Mouse (Mus musculus): ENCODE results near the gene Tsc22d2. TPM values are rescaled to one million over a fixed set of nuclear protein-coding genes. Genes with fewer than 3 reads are reported as not detected.

Gene Tsc22d2
- polyA plus RNA-seq, 1 experiment: 15.5 TPM

DNA sequence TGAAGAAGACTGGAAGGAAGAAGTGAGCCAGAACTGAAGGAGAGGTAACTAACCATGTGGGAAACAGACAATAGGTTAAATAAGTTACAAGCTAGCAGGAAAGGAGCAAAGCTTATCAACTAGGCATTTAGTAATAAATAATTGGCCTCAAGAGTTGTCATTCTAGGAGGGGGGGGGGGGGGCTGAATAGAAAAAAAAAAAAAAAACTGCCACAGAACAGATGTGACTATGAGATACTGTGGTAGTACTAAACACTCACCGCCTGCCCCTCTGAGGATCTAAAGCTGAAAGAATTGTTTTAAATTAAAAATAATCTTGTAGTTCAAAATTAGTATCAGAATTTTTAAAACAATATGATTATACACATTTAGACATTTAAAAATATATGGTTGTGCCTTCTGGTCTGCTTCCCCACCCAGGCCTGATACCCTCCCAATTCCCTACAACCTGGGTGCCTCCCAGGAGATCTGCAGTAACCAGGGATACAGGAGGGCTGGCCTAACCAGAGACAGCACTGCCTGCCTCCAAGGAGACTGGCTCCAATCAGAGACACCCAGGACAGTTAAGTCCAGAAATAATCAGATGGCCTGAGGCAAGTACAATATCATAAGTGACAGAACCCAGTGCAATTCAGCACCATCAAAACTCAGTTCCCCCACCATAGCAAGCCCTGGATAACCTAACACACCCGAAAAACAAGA, 64.4 kb downstream of the Tsc22d2 start:
- no peak for DNase-seq
- WGBS: 85% methylated on average over 2 of the region's 2 CpGs
- no peak for TF ChIP-seq CTCF (IDR thresholded peaks at IDR 0.05; ENCODE audit: insufficient read depth, low read length)
- TF ChIP-seq POLR2A (IDR thresholded peaks at IDR 0.05; ENCODE audit: borderline replicate concordance, extremely low read depth, low read depth, low read length): no peak
- H3K4me1 ChIP-seq (ENCODE audit: control insufficient read depth, insufficient read depth, low read length): no peaks in the 10 kb centered on the region
- no peak overlapping the region for H3K4me3 ChIP-seq (replicated peaks; ENCODE audit: extremely low read depth, low read depth, low read length)

GRCm38 (mm10) chr3:58485883-58486282, 71.4 kb downstream of the Tsc22d2 start:
- Histone ChIP-seq H3K4me3 (replicated peaks; ENCODE audit: extremely low read depth, low read depth, low read length) (no peak overlapping the region), H3K4me1 (ENCODE audit: control insufficient read depth, insufficient read depth, low read length) (no peaks in the 10 kb centered on the region)
- TF ChIP-seq CTCF (IDR thresholded peaks at IDR 0.05; ENCODE audit: insufficient read depth, low read length): peak; percentile 49; the same call in 1 of the 2 replicates
- TF ChIP-seq POLR2A (IDR thresholded peaks at IDR 0.05; ENCODE audit: borderline replicate concordance, extremely low read depth, low read depth, low read length): no peak
- no peak for DNase-seq
- 69% methylated on average over 7 of the region's 7 CpGs for WGBS

GRCm38 (mm10) chr3:58487121-58487520, 72.6 kb downstream of the Tsc22d2 start:
- WGBS: 68% methylated on average over 3 of the region's 3 CpGs
- no peak overlapping the region for H3K4me3 ChIP-seq (replicated peaks; ENCODE audit: extremely low read depth, low read depth, low read length)
- H3K4me1 ChIP-seq (ENCODE audit: control insufficient read depth, insufficient read depth, low read length): no peaks in the 10 kb centered on the region
- TF ChIP-seq POLR2A (IDR thresholded peaks at IDR 0.05; ENCODE audit: borderline replicate concordance, extremely low read depth, low read depth, low read length): no peak
- no peak for TF ChIP-seq CTCF (IDR thresholded peaks at IDR 0.05; ENCODE audit: insufficient read depth, low read length)
- no peak for DNase-seq

DNA sequence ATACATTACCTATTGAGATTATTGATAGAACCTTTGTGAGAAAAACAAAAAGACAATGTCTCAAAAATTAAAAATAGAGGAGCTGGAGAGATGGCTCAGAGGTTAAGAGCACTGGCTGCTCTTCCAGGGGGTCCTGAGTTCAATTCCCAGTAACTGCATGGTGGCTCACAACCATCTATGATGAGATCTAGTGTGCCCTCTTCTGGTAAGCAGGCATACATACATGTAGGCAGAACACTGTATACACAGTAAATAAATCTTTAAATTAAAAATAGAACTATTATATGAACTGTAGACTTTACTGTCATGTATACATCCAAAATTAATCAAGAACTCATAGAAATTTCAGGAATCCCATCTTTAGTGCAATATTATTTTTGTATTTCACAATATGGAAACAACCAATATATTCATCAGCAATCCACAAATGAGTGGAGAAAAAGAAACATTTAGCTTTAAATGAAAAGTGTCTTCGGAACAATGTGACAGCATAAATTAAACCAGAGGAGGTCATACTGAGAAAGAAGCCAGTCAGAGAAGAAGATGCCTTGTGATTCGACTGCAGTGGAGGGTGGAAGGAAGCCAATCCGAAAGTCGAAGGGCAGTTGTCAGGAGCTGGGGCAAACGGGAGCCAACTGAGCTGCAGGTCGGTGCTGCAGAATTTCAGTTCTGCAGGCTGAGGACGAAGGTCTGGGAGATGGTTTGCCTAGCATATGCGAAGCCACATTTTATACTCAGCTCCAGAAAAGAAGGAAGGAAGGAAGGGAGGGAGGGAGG, 73.7 kb downstream of the Tsc22d2 start:
- 57% methylated on average over 7 of the region's 8 CpGs for whole genome bisulfite sequencing
- Histone ChIP-seq H3K4me3 (replicated peaks; ENCODE audit: extremely low read depth, low read depth, low read length) (no peak overlapping the region), H3K4me1 (ENCODE audit: control insufficient read depth, insufficient read depth, low read length) (no peaks in the 10 kb centered on the region)
- no peak for TF ChIP-seq POLR2A (IDR thresholded peaks at IDR 0.05; ENCODE audit: borderline replicate concordance, extremely low read depth, low read depth, low read length)
- TF ChIP-seq CTCF (IDR thresholded peaks at IDR 0.05; ENCODE audit: insufficient read depth, low read length): 0 out of 2 replicates have a peak, but pooled peaks have one; percentile 1
- no peak for DNase-seq

DNA sequence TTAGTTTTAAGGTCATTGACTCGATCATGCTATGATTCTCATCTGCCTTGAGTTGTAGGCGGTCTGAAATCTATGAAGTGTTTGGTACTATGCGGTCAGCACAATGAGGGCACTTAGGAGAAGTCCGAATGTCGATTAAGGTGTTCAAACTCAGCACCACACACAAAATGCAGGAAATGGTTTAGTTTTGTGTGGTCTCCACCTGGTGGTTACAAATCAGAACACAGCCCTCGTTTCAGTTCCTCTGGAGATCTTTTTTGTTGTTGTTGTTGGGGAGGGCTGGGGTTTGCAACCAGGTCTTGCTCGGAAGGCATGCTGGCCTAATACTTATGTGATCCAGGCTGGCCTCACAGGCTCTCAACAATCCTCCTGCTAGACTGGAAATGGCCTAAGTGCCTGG, 76.3 kb downstream of the Tsc22d2 start:
- no peaks in the 10 kb centered on the region for H3K4me1 ChIP-seq (ENCODE audit: control insufficient read depth, insufficient read depth, low read length)
- 48% methylated on average over 7 of the region's 7 CpGs for WGBS
- no peak overlapping the region for H3K4me3 ChIP-seq (replicated peaks; ENCODE audit: extremely low read depth, low read depth, low read length)
- DNase-seq: no peak
- TF ChIP-seq CTCF (IDR thresholded peaks at IDR 0.05; ENCODE audit: insufficient read depth, low read length) (0 out of 2 replicates have a peak, but pooled peaks have one; percentile 14), POLR2A (IDR thresholded peaks at IDR 0.05; ENCODE audit: borderline replicate concordance, extremely low read depth, low read depth, low read length) (no peak)

DNA sequence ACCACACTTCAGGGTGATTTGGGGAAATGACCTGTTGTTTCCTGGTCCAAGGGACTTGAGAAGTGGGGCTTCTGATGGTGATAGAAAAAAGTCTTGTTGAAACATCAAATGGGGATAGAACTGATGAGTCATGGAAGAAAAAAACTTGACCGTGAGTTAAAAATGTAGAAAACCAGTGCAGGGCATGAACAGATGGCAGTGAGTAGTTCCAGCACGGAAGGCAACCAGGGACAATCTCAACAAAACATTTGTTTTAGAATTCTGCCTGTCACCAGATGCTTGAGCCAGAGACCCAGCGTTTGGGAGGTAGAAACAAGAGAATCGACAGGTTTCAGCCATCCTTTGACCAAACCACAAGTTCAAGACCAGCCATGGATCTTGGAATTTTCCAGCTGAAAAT, 79.1 kb downstream of the Tsc22d2 start:
- TF ChIP-seq CTCF (IDR thresholded peaks at IDR 0.05; ENCODE audit: insufficient read depth, low read length) (no peak), POLR2A (IDR thresholded peaks at IDR 0.05; ENCODE audit: borderline replicate concordance, extremely low read depth, low read depth, low read length) (no peak)
- Histone ChIP-seq H3K4me3 (replicated peaks; ENCODE audit: extremely low read depth, low read depth, low read length) (no peak overlapping the region), H3K4me1 (ENCODE audit: control insufficient read depth, insufficient read depth, low read length) (no peaks in the 10 kb centered on the region)
- WGBS: 71% methylated on average over 4 of the region's 4 CpGs
- DNase-seq: no peak

- DNase-seq: no peak
- WGBS: 48% methylated on average over 2 of the region's 2 CpGs
- Histone ChIP-seq H3K4me3 (replicated peaks; ENCODE audit: extremely low read depth, low read depth, low read length) (no peak overlapping the region), H3K4me1 (ENCODE audit: control insufficient read depth, insufficient read depth, low read length) (no peaks in the 10 kb centered on the region)
- no peak for TF ChIP-seq CTCF (IDR thresholded peaks at IDR 0.05; ENCODE audit: insufficient read depth, low read length)
- TF ChIP-seq POLR2A (IDR thresholded peaks at IDR 0.05; ENCODE audit: borderline replicate concordance, extremely low read depth, low read depth, low read length): no peak
Observed at GRCm38 (mm10) chr3:58501961-58502360, 87.4 kb downstream of the Tsc22d2 start.

DNA sequence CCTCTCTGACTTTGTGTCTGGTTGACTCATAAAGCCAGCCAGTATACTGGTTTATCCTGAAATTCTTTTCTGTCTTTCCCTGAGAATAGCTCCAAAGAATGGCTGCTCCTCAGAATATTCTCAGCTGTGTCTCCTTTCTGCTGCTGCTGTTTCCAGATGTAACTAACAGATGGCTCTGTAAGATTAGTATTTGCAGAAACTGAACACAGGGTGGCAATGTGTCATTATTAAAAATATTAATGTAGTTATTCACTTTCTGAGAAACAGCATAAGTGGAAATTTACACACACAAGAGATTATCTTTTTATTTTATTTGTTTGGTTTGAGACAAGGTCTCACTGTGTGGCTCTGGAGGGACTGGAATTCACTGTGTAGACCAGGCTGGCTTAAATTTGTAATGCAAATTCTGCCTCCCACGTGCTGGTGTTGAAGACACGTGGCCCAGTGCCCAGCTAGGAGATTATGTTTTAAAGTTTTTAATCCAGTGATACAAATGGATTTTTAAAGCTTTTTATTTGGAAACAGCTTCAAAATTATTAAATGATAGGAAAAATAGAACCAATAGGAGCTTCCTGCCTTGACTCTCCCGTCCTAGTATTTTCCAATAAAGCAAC, 89.3 kb downstream of the Tsc22d2 start:
- no peak for DNase-seq
- WGBS: 59% methylated on average over 3 of the region's 3 CpGs
- Histone ChIP-seq H3K4me3 (replicated peaks; ENCODE audit: extremely low read depth, low read depth, low read length) (no peak overlapping the region), H3K4me1 (ENCODE audit: control insufficient read depth, insufficient read depth, low read length) (no peaks in the 10 kb centered on the region)
- TF ChIP-seq POLR2A (IDR thresholded peaks at IDR 0.05; ENCODE audit: borderline replicate concordance, extremely low read depth, low read depth, low read length): no peak
- no peak for TF ChIP-seq CTCF (IDR thresholded peaks at IDR 0.05; ENCODE audit: insufficient read depth, low read length)

DNA sequence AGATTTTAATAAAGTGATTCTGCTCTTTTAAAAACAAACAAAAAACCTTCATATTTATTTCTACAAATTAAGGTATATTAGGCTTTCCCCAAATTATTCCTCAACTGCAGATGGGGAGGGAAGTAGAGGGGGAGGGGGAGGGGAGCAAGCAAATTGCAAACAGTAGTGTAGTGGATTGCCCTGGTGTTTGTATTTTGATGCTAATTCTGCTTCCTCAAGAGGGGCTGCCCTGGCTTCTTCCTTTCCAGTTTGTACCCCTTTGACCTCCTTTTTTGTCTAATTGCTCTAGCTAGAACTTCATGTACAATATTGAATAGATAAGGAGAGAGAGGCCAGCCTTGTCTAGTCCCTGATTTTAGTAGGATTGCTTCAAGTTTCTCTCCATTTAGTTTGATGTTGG, 90.2 kb downstream of the Tsc22d2 start:
- no peak for DNase-seq
- no peaks in the 10 kb centered on the region for H3K4me1 ChIP-seq (ENCODE audit: control insufficient read depth, insufficient read depth, low read length)
- H3K4me3 ChIP-seq (replicated peaks; ENCODE audit: extremely low read depth, low read depth, low read length): no peak overlapping the region
- no peak for TF ChIP-seq CTCF (IDR thresholded peaks at IDR 0.05; ENCODE audit: insufficient read depth, low read length)
- TF ChIP-seq POLR2A (IDR thresholded peaks at IDR 0.05; ENCODE audit: borderline replicate concordance, extremely low read depth, low read depth, low read length): no peak
